Mouse (Mus musculus): ENCODE measurements around the gene Samd5. TPM values are rescaled to one million over a fixed set of nuclear protein-coding genes. Genes with fewer than 3 reads are reported as not detected.

Gene Samd5
- polyA plus RNA-seq, 1 experiment from 2014 or later = 4.6 TPM

GRCm38 (mm10) chr10:9693990-9694699 lies 19.1 kb upstream of the Samd5 start:
- H3K4me1 ChIP-seq (replicated peaks; ENCODE audit: control insufficient read depth, insufficient read depth, low read length) = no peaks in the 10 kb centered on the region
- DNase-seq (ENCODE audit: low spot score) (no peak), ATAC-seq (replicated peaks; ENCODE audit: low FRiP score) (no peak)
- no peak overlapping the region for H3K9ac ChIP-seq (ENCODE audit: low read depth, low read length)
- WGBS = 70% methylated on average over 16 of the region's 16 CpGs
- H3K4me3 ChIP-seq (ENCODE audit: low read depth, low read length) = no peak overlapping the region
- no peak overlapping the region for H3K4me2 ChIP-seq
- H3K9me3 ChIP-seq (ENCODE audit: control insufficient read depth, low read length) = no peaks in the 10 kb centered on the region
- no peaks in the 10 kb centered on the region for H3K27me3 ChIP-seq (replicated peaks; ENCODE audit: control insufficient read depth, insufficient read depth, low read length)
- no peaks in the 10 kb centered on the region for H3K36me3 ChIP-seq (ENCODE audit: control insufficient read depth, insufficient read depth, low read length)
- H3K27ac ChIP-seq (ENCODE audit: low read depth, low read length) = no peak overlapping the region

- Histone ChIP-seq H3K4me2 (no peak overlapping the region), H3K4me3 (ENCODE audit: low read depth, low read length) (no peak overlapping the region), H3K9ac (ENCODE audit: low read depth, low read length) (no peak overlapping the region), H3K27me3 (replicated peaks; ENCODE audit: control insufficient read depth, insufficient read depth, low read length) (peaks cover 9% of the 10 kb centered on the region), H3K36me3 (ENCODE audit: control insufficient read depth, insufficient read depth, low read length) (no peaks in the 10 kb centered on the region), H3K27ac (ENCODE audit: low read depth, low read length) (no peak overlapping the region), H3K9me3 (ENCODE audit: control insufficient read depth, low read length) (no peaks in the 10 kb centered on the region), H3K4me1 (replicated peaks; ENCODE audit: control insufficient read depth, insufficient read depth, low read length) (no peaks in the 10 kb centered on the region)
- DNase-seq (ENCODE audit: low spot score) = no peak
- ATAC-seq (replicated peaks; ENCODE audit: low FRiP score) = peak; percentile 73
- 58% methylated on average over 6 of the region's 6 CpGs for WGBS
Observed at GRCm38 (mm10) chr10:9680928-9681327, 5.9 kb upstream of the Samd5 start.

- WGBS = 81% methylated on average over 5 of the region's 5 CpGs
- no peak for DNase-seq (ENCODE audit: low spot score)
- Histone ChIP-seq H3K9me3 (ENCODE audit: control insufficient read depth, low read length) (no peaks in the 10 kb centered on the region), H3K9ac (ENCODE audit: low read depth, low read length) (no peak overlapping the region), H3K27ac (ENCODE audit: low read depth, low read length) (no peak overlapping the region), H3K4me2 (no peak overlapping the region), H3K4me3 (ENCODE audit: low read depth, low read length) (no peak overlapping the region), H3K4me1 (replicated peaks; ENCODE audit: control insufficient read depth, insufficient read depth, low read length) (no peaks in the 10 kb centered on the region), H3K36me3 (ENCODE audit: control insufficient read depth, insufficient read depth, low read length) (no peaks in the 10 kb centered on the region), H3K27me3 (replicated peaks; ENCODE audit: control insufficient read depth, insufficient read depth, low read length) (peaks cover 20% of the 10 kb centered on the region)
- ATAC-seq (replicated peaks; ENCODE audit: low FRiP score) = no peak
Observed at GRCm38 (mm10) chr10:9679911-9680310, 4.9 kb upstream of the Samd5 start.

GRCm38 (mm10) chr10:9678071-9678470 lies 3.1 kb upstream of the Samd5 start:
- no peaks in the 10 kb centered on the region for H3K9me3 ChIP-seq (ENCODE audit: control insufficient read depth, low read length)
- no peak overlapping the region for H3K9ac ChIP-seq (ENCODE audit: low read depth, low read length)
- DNase-seq (ENCODE audit: low spot score) (no peak), ATAC-seq (replicated peaks; ENCODE audit: low FRiP score) (no peak)
- H3K4me2 ChIP-seq = no peak overlapping the region
- 63% methylated on average over 5 of the region's 5 CpGs for WGBS
- H3K4me1 ChIP-seq (replicated peaks; ENCODE audit: control insufficient read depth, insufficient read depth, low read length) = peaks cover 4% of the 10 kb centered on the region
- peaks cover 36% of the 10 kb centered on the region for H3K27me3 ChIP-seq (replicated peaks; ENCODE audit: control insufficient read depth, insufficient read depth, low read length)
- H3K4me3 ChIP-seq (ENCODE audit: low read depth, low read length) = no peak overlapping the region
- H3K27ac ChIP-seq (ENCODE audit: low read depth, low read length) = no peak overlapping the region
- no peaks in the 10 kb centered on the region for H3K36me3 ChIP-seq (ENCODE audit: control insufficient read depth, insufficient read depth, low read length)

GRCm38 (mm10) chr10:9676886-9677285 lies 1.9 kb upstream of the Samd5 start:
- WGBS = 2% methylated on average over 17 of the region's 17 CpGs
- Histone ChIP-seq H3K4me2 (peak overlapping the region; percentile 43), H3K9ac (ENCODE audit: low read depth, low read length) (no peak overlapping the region), H3K27ac (ENCODE audit: low read depth, low read length) (no peak overlapping the region), H3K36me3 (ENCODE audit: control insufficient read depth, insufficient read depth, low read length) (no peaks in the 10 kb centered on the region), H3K4me1 (replicated peaks; ENCODE audit: control insufficient read depth, insufficient read depth, low read length) (peaks cover 4% of the 10 kb centered on the region), H3K9me3 (ENCODE audit: control insufficient read depth, low read length) (no peaks in the 10 kb centered on the region), H3K27me3 (replicated peaks; ENCODE audit: control insufficient read depth, insufficient read depth, low read length) (peaks cover 40% of the 10 kb centered on the region), H3K4me3 (ENCODE audit: low read depth, low read length) (no peak overlapping the region)
- DNase-seq (ENCODE audit: low spot score) (peak; percentile 49), ATAC-seq (replicated peaks; ENCODE audit: low FRiP score) (no peak; the same call in 1 of the 2 replicates)

GRCm38 (mm10) chr10:9676418-9676786 lies 1.4 kb upstream of the Samd5 start:
- peak overlapping the region; percentile 58; the same call in 1 of the 2 replicates for H3K4me3 ChIP-seq (ENCODE audit: low read depth, low read length)
- H3K4me1 ChIP-seq (replicated peaks; ENCODE audit: control insufficient read depth, insufficient read depth, low read length) = peaks cover 4% of the 10 kb centered on the region
- ATAC-seq (replicated peaks; ENCODE audit: low FRiP score) (no peak), DNase-seq (ENCODE audit: low spot score) (no peak)
- H3K27me3 ChIP-seq (replicated peaks; ENCODE audit: control insufficient read depth, insufficient read depth, low read length) = peaks cover 40% of the 10 kb centered on the region
- H3K36me3 ChIP-seq (ENCODE audit: control insufficient read depth, insufficient read depth, low read length) = no peaks in the 10 kb centered on the region
- no peak overlapping the region for H3K9ac ChIP-seq (ENCODE audit: low read depth, low read length)
- no peaks in the 10 kb centered on the region for H3K9me3 ChIP-seq (ENCODE audit: control insufficient read depth, low read length)
- 3% methylated on average over 7 of the region's 7 CpGs for WGBS
- H3K27ac ChIP-seq (ENCODE audit: low read depth, low read length) = no peak overlapping the region
- no peak overlapping the region for H3K4me2 ChIP-seq

- Histone ChIP-seq H3K9me3 (ENCODE audit: control insufficient read depth, low read length) (no peaks in the 10 kb centered on the region), H3K4me3 (ENCODE audit: low read depth, low read length) (peak overlapping the region; percentile 58), H3K27me3 (replicated peaks; ENCODE audit: control insufficient read depth, insufficient read depth, low read length) (peaks cover 40% of the 10 kb centered on the region), H3K9ac (ENCODE audit: low read depth, low read length) (no peak overlapping the region), H3K27ac (ENCODE audit: low read depth, low read length) (no peak overlapping the region), H3K4me2 (peak overlapping the region; percentile 69), H3K36me3 (ENCODE audit: control insufficient read depth, insufficient read depth, low read length) (no peaks in the 10 kb centered on the region), H3K4me1 (replicated peaks; ENCODE audit: control insufficient read depth, insufficient read depth, low read length) (peaks cover 4% of the 10 kb centered on the region)
- WGBS = 3% methylated on average over 36 of the region's 36 CpGs
- DNase-seq (ENCODE audit: low spot score) (peak; percentile 62), ATAC-seq (replicated peaks; ENCODE audit: low FRiP score) (0 out of 2 replicates have a peak, but pooled peaks have one; percentile 13)
Observed at GRCm38 (mm10) chr10:9675550-9676417, 776 bp upstream of the Samd5 start.

- Histone ChIP-seq H3K4me2 (peak overlapping the region; percentile 69), H3K36me3 (ENCODE audit: control insufficient read depth, insufficient read depth, low read length) (no peaks in the 10 kb centered on the region), H3K9ac (ENCODE audit: low read depth, low read length) (no peak overlapping the region), H3K4me3 (ENCODE audit: low read depth, low read length) (peak overlapping the region; percentile 58; the same call in 1 of the 2 replicates), H3K4me1 (replicated peaks; ENCODE audit: control insufficient read depth, insufficient read depth, low read length) (peaks cover 4% of the 10 kb centered on the region), H3K9me3 (ENCODE audit: control insufficient read depth, low read length) (no peaks in the 10 kb centered on the region), H3K27me3 (replicated peaks; ENCODE audit: control insufficient read depth, insufficient read depth, low read length) (peaks cover 40% of the 10 kb centered on the region), H3K27ac (ENCODE audit: low read depth, low read length) (no peak overlapping the region)
- ATAC-seq (replicated peaks; ENCODE audit: low FRiP score) = no peak
- no peak for DNase-seq (ENCODE audit: low spot score)
Observed at GRCm38 (mm10) chr10:9673276-9673675, 1.7 kb downstream of the Samd5 start.

Measured in liver, embryonic 11.5 days (tissue).